Mouse (Mus musculus) left cerebral cortex, adult 2 months (tissue): ENCODE results near the gene Efcab10. TPM values are rescaled to one million over a fixed set of nuclear protein-coding genes. Genes with fewer than 3 reads are reported as not detected.

Experiments
- DNase-seq, 2 experiments: peaks; one replicate each; pipeline ENCODE4 v3.0.0; 2021 to 2022; ENCODE audit warnings: low spot score in 2 of 2, mixed read lengths in 1 of 2; ENCODE audit errors: extremely low spot score in 1 of 2
- H3K27ac ChIP-seq: fragments of 200-600 bp; 2 replicates; pipeline ENCODE4 v1.8.1; 2022
- H3K4me3 ChIP-seq: fragments of 200-600 bp; 2 replicates; pipeline ENCODE4 v1.8.1; 2022
- CTCF ChIP-seq: fragments of 200-600 bp; IDR thresholded peaks from 2 replicates; pipeline ENCODE4 v1.8.1; 2022; ENCODE audit warnings: antibody characterized with exemption, mild to moderate bottlenecking, moderate library complexity
- intact Hi-C: fragments of 180-260 bp; cut with DNase I; formaldehyde crosslinking; loops from one replicate; pipeline ENCODE4 v1.15.1; 2025
- total RNA-seq, 2 experiments: library from RNA; stranded (reverse); gene quantifications; 2 replicates each; pipeline ENCODE4 v1.2.3; 2021

Gene Efcab10
- total RNA-seq, 2 experiments from 2014 or later: 1.5 to 2.6 TPM

DNA sequence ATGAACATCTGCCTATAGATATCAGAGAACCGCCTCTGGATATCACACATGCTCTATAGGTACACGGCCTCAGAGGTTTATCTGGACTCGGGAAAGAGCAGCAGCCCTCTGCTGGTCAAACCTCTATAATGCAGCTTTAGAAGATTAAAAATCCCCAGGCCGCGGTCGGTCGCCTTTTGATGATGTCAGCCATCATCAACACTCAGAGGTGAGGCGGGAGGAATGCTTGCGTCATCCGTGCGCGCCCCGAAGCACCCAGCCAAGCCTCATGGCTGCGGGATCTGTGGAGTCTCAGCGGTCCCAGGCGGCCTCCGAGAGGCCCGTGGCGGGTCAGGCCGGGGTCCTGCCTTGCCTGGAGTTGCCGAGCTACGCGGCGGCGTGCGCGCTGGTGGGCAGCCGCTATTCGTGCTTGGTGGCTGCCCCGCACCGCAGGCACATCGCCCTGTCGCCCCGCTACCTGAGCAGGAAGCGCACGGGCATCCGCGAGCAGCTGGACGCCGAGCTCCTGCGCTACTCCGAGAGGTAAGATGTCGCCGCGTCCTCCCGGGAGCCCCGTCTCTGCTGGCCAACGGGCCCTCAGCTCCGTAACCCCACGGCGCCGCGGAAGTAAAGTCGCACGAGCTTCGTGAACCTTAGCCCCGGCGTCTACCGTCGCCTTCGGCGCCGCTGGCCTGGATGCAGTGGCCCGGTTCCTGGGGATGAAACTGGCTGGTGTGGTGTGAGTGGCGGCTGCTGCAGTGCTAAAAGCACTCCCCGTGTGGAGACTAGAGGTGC, 34.9 kb downstream of the Efcab10 start, which contains the start of gene Twistnb:
Gene Twistnb (plus strand): TSS at position 249 of the 774 bp plus-strand sequence.
- TF ChIP-seq CTCF: peak; percentile 87
- peak; percentile 96 to 97 for DNase-seq
- Histone ChIP-seq H3K4me3 (peak within 1 kb of the TSS; percentile 60), H3K27ac (peak within 1 kb of the TSS; percentile 77)
- intact Hi-C loops: loop anchor here (2.0 to 5.0 kb wide), 2 partner anchors 402 to 519 kb away; no protein-coding TSS in a partner anchor

GRCm38 (mm10) chr12:33433812-33434211, 39.2 kb downstream of the Efcab10 start:
- no peak overlapping the region for H3K4me3 ChIP-seq
- H3K27ac ChIP-seq: no peak overlapping the region
- no peak for TF ChIP-seq CTCF
- DNase-seq: no peak
- intact Hi-C loops: no loop called here

DNA sequence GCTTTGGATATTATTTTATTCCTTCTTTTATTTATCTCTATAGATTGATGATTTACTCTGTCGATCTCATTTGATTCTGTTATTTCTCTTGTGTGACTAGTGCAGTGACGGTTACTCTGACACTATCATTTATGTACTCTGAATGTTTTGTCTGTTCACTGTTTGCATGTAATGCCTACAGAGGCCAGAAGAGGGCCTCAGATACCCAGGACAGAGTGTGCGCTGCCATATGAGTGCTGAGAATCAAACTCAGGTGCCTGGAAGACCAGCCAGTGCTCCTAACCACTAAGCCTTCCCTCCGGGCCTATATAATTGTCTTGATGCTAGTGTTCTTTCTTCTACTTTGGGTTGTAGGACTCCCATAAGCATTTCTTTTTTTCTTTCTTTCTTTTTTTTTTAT, 40.1 kb downstream of the Efcab10 start:
- Histone ChIP-seq H3K27ac (no peak overlapping the region), H3K4me3 (no peak overlapping the region)
- DNase-seq: no peak
- intact Hi-C loops: no loop called here
- peak; percentile 24 for TF ChIP-seq CTCF

Other genes starting within 250 kb of the Efcab10 start
- gene Atxn7l1, start 247.2 kb upstream of the Efcab10 start, total RNA-seq: 10 to 100 TPM; 63.2 to 64.8 TPM
- 10 to 100 TPM; 14.0 to 15.6 TPM for gene Twistnb, start 34.8 kb downstream of the Efcab10 start, total RNA-seq